20 mouse cellular contexts compared by ENCODE assay signal in genomic region chr15:101713731-101714130, GRCm38 (mm10). TPM values are rescaled to one million over a fixed set of nuclear protein-coding genes. Genes with fewer than 3 reads are reported as not detected.
A peak's percentile ranks its signal among the peaks of the same experiment; 100 is the strongest.
DNase-seq lines count a peak whose midpoint lies in the region; ATAC-seq and TF ChIP-seq lines count a peak whose summit lies in the region.
"Had no signal": no experiment of that assay in that cellular context is flagged by ENCODE, and none has a peak within 500 bp of the region (broad histone marks: within the 10 kb centered on the region; RNA-seq: fewer than 3 reads in every experiment).

No protein-coding gene starts in this region.

- no peak overlapping the region for H3K4me3 ChIP-seq in limb, embryonic 14.5 days (replicated peaks; ENCODE audit: low read length)
- H3K4me3 ChIP-seq in limb, embryonic 10.5 days: no peak overlapping the region
- H3K4me3 ChIP-seq in embryonic facial prominence, embryonic 15.5 days (replicated peaks): no peak overlapping the region
- no peak overlapping the region for H3K4me3 ChIP-seq in stomach, postnatal 0 days (ENCODE audit: low read depth, low read length)
- H3K4me3 ChIP-seq in intestine, postnatal 0 days (ENCODE audit: low read depth, low read length): no peak overlapping the region
- H3K4me3 ChIP-seq: heart, embryonic 13.5 days; hindbrain, embryonic 15.5 days had no signal

- H3K9ac ChIP-seq in limb, embryonic 14.5 days (ENCODE audit: low read depth, low read length, severe bottlenecking): no peak overlapping the region
- no peak overlapping the region for H3K9ac ChIP-seq in embryonic facial prominence, embryonic 15.5 days
- H3K9ac ChIP-seq in stomach, postnatal 0 days (ENCODE audit: low read length): no peak overlapping the region
- no peak overlapping the region for H3K9ac ChIP-seq in intestine, postnatal 0 days (ENCODE audit: low read depth, low read length)
- H3K9ac ChIP-seq: heart, embryonic 13.5 days; hindbrain, embryonic 15.5 days had no signal

- no peaks in the 10 kb centered on the region for H3K9me3 ChIP-seq in limb, embryonic 14.5 days (ENCODE audit: control insufficient read depth, low read length)
- H3K9me3 ChIP-seq in limb, embryonic 10.5 days (replicated peaks): no peaks in the 10 kb centered on the region
- no peaks in the 10 kb centered on the region for H3K9me3 ChIP-seq in embryonic facial prominence, embryonic 15.5 days (replicated peaks)
- no peaks in the 10 kb centered on the region for H3K9me3 ChIP-seq in stomach, postnatal 0 days (ENCODE audit: control insufficient read depth, low read length)
- no peaks in the 10 kb centered on the region for H3K9me3 ChIP-seq in intestine, postnatal 0 days (ENCODE audit: control insufficient read depth)
- H3K9me3 ChIP-seq: heart, embryonic 13.5 days; hindbrain, embryonic 15.5 days had no signal

- no peaks in the 10 kb centered on the region for H3K27me3 ChIP-seq in limb, embryonic 14.5 days (ENCODE audit: control insufficient read depth, insufficient read depth, low read length)
- no peaks in the 10 kb centered on the region for H3K27me3 ChIP-seq in limb, embryonic 10.5 days (ENCODE audit: low read depth, poor library complexity, severe bottlenecking)
- no peaks in the 10 kb centered on the region for H3K27me3 ChIP-seq in embryonic facial prominence, embryonic 15.5 days
- no peaks in the 10 kb centered on the region for H3K27me3 ChIP-seq in stomach, postnatal 0 days (ENCODE audit: control insufficient read depth, insufficient read depth, low read length)
- no peaks in the 10 kb centered on the region for H3K27me3 ChIP-seq in intestine, postnatal 0 days (replicated peaks; ENCODE audit: control insufficient read depth, insufficient read depth, low read length)
- H3K27me3 ChIP-seq: hindbrain, embryonic 15.5 days had no signal

- H3K36me3 ChIP-seq in limb, embryonic 14.5 days (ENCODE audit: control insufficient read depth, insufficient read depth, low read length): no peaks in the 10 kb centered on the region
- no peaks in the 10 kb centered on the region for H3K36me3 ChIP-seq in limb, embryonic 10.5 days
- H3K36me3 ChIP-seq in embryonic facial prominence, embryonic 15.5 days: no peaks in the 10 kb centered on the region
- H3K36me3 ChIP-seq in stomach, postnatal 0 days (ENCODE audit: control insufficient read depth, insufficient read depth, low read length): no peaks in the 10 kb centered on the region
- no peaks in the 10 kb centered on the region for H3K36me3 ChIP-seq in intestine, postnatal 0 days (ENCODE audit: control insufficient read depth, insufficient read depth)
- H3K36me3 ChIP-seq: heart, embryonic 13.5 days; hindbrain, embryonic 15.5 days had no signal

- peak; percentile 19; the same call in 1 of the 2 replicates for TF ChIP-seq CTCF in stomach, postnatal 0 days (IDR thresholded peaks at IDR 0.05; ENCODE audit: low read depth)
- TF ChIP-seq CTCF in intestine, postnatal 0 days (IDR thresholded peaks at IDR 0.05; ENCODE audit: low read depth): no peak

- no peak for TF ChIP-seq POLR2A in limb, embryonic 14.5 days (IDR thresholded peaks at IDR 0.05; ENCODE audit: borderline replicate concordance, extremely low read depth, insufficient read depth, insufficient read length)

- peak; percentile 4 for DNase-seq in cerebellum, adult 8-10 months
- DNase-seq in cerebellum, adult 11 months: no peak
- peak; percentile 3 for DNase-seq in limb, embryonic 14.5 days (ENCODE audit: low spot score)
- DNase-seq in limb, embryonic 10.5 days (ENCODE audit: low spot score): no peak
- peak; percentile 54 for DNase-seq in stomach, postnatal 0 days (ENCODE audit: low spot score)
- DNase-seq in kidney, adult 11 months: no peak
- DNase-seq: adrenal gland, postnatal 14 days; cerebellum, adult 9-11 months; gastrocnemius, postnatal 36 days; heart, adult 11 months; heart, postnatal 36 days had no signal

- 52% methylated on average over 8 of the region's 8 CpGs for WGBS in limb, embryonic 14.5 days
- WGBS in limb, embryonic 10.5 days: 83% methylated on average over 8 of the region's 8 CpGs
- WGBS in embryonic facial prominence, embryonic 15.5 days: 65% methylated on average over 8 of the region's 8 CpGs
- WGBS in stomach, postnatal 0 days: 49% methylated on average over 8 of the region's 8 CpGs
- WGBS in intestine, postnatal 0 days: 51% methylated on average over 8 of the region's 8 CpGs

- no peaks in the 10 kb centered on the region for H3K4me1 ChIP-seq in limb, embryonic 14.5 days (ENCODE audit: control insufficient read depth, insufficient read depth, low read length)
- peaks cover 8% of the 10 kb centered on the region for H3K4me1 ChIP-seq in limb, embryonic 10.5 days
- H3K4me1 ChIP-seq in embryonic facial prominence, embryonic 15.5 days: peaks cover 32% of the 10 kb centered on the region
- no peaks in the 10 kb centered on the region for H3K4me1 ChIP-seq in stomach, postnatal 0 days (replicated peaks; ENCODE audit: control insufficient read depth, insufficient read depth)
- H3K4me1 ChIP-seq in intestine, postnatal 0 days (replicated peaks; ENCODE audit: control insufficient read depth, insufficient read depth, low read length): no peaks in the 10 kb centered on the region
- H3K4me1 ChIP-seq: heart, embryonic 13.5 days; hindbrain, embryonic 15.5 days had no signal

- no peak for ATAC-seq in limb, embryonic 14.5 days (ENCODE audit: low FRiP score, low read depth)
- ATAC-seq in embryonic facial prominence, embryonic 15.5 days (ENCODE audit: insufficient number of reproducible peaks, low FRiP score, low TSS enrichment, low read depth): no peak
- peak; percentile 71 for ATAC-seq in stomach, postnatal 0 days (ENCODE audit: low FRiP score, low TSS enrichment)
- no peak for ATAC-seq in intestine, postnatal 0 days
- ATAC-seq: forebrain, embryonic 14.5 days had no signal

- no peak for TF ChIP-seq EP300 in stomach, postnatal 0 days (optimal IDR thresholded peaks at IDR 0.05)

- no peak overlapping the region for H3K4me2 ChIP-seq in limb, embryonic 14.5 days (replicated peaks; ENCODE audit: low read depth, low read length, severe bottlenecking)
- peak overlapping the region; percentile 29; the same call in 1 of the 2 replicates for H3K4me2 ChIP-seq in embryonic facial prominence, embryonic 15.5 days (replicated peaks)
- no peak overlapping the region for H3K4me2 ChIP-seq in stomach, postnatal 0 days (replicated peaks; ENCODE audit: low read depth)
- H3K4me2 ChIP-seq in intestine, postnatal 0 days (replicated peaks; ENCODE audit: low read depth): no peak overlapping the region
- H3K4me2 ChIP-seq: heart, embryonic 13.5 days; hindbrain, embryonic 15.5 days had no signal

- H3K27ac ChIP-seq in limb, embryonic 14.5 days (replicated peaks; ENCODE audit: low read depth, low read length): 0 out of 2 replicates have a peak overlapping the region, but pooled peaks have one; percentile 9
- no peak overlapping the region; the same call in 1 of the 2 replicates for H3K27ac ChIP-seq in limb, embryonic 10.5 days
- peak overlapping the region; percentile 76 for H3K27ac ChIP-seq in embryonic facial prominence, embryonic 15.5 days (replicated peaks)
- peak overlapping the region; percentile 76 for H3K27ac ChIP-seq in stomach, postnatal 0 days (replicated peaks)
- H3K27ac ChIP-seq in intestine, postnatal 0 days (ENCODE audit: low read depth, low read length): no peak overlapping the region
- H3K27ac ChIP-seq: heart, embryonic 13.5 days; hindbrain, embryonic 15.5 days had no signal

RNA-seq across cellular contexts. Expression of gene Krt5, which starts 1.0 kb away (rescaled TPM):
- polyA plus RNA-seq in limb, embryonic 14.5 days (2012; rRNA removed): 322 and 422 TPM in 2 replicates
- 204 and 215 TPM in 2 replicates for polyA plus RNA-seq in limb, embryonic 14.5 days (2014; fragmentation: Nextera tagmentation; extraction: Ambion mirVana)
- polyA plus RNA-seq in limb, embryonic 10.5 days (2016; fragmentation: Nextera tagmentation; extraction: Ambion mirVana): 19.1 and 40.4 TPM in 2 replicates
- 867 and 987 TPM in 2 replicates for polyA plus RNA-seq in embryonic facial prominence, embryonic 15.5 days (2015; fragmentation: Nextera tagmentation; extraction: Ambion mirVana)
- 504 and 557 TPM in 2 replicates for polyA plus RNA-seq in stomach, postnatal 0 days (2015; fragmentation: Nextera tagmentation; extraction: Ambion mirVana)
- polyA plus RNA-seq in intestine, postnatal 0 days (2015; fragmentation: Nextera tagmentation; extraction: Ambion mirVana): 0.08 TPM in 1 of 2 replicates, not detected in the other
- polyA plus RNA-seq: forebrain, embryonic 14.5 days; heart, postnatal 0 days had no signal

RNA-seq across cellular contexts. Expression of gene Krt6a, which starts 19.6 kb away (rescaled TPM):
- polyA plus RNA-seq in limb, embryonic 14.5 days (2012; rRNA removed): 5.0 and 8.0 TPM in 2 replicates
- polyA plus RNA-seq in limb, embryonic 14.5 days (2014; fragmentation: Nextera tagmentation; extraction: Ambion mirVana): 14.0 and 26.5 TPM in 2 replicates
- polyA plus RNA-seq in limb, embryonic 10.5 days (2016; fragmentation: Nextera tagmentation; extraction: Ambion mirVana): 0.13 TPM in 1 of 2 replicates, not detected in the other
- 310 and 324 TPM in 2 replicates for polyA plus RNA-seq in embryonic facial prominence, embryonic 15.5 days (2015; fragmentation: Nextera tagmentation; extraction: Ambion mirVana)
- polyA plus RNA-seq in stomach, postnatal 0 days (2015; fragmentation: Nextera tagmentation; extraction: Ambion mirVana): 30.7 and 42.9 TPM in 2 replicates
- polyA plus RNA-seq in intestine, postnatal 0 days (2015; fragmentation: Nextera tagmentation; extraction: Ambion mirVana): 0.25 TPM in 2 replicates
- polyA plus RNA-seq: C2C12; forebrain, embryonic 14.5 days; heart, embryonic 13.5 days; heart, postnatal 0 days; hindbrain, embryonic 11.5 days had no signal

RNA-seq across cellular contexts. Expression of gene Krt71, which starts 29.2 kb away (rescaled TPM):
- polyA plus RNA-seq in limb, embryonic 14.5 days (2012; rRNA removed): 0.03 and 0.04 TPM in 2 replicates
- not detected in 2 replicates for polyA plus RNA-seq in limb, embryonic 14.5 days (2014; fragmentation: Nextera tagmentation; extraction: Ambion mirVana)
- polyA plus RNA-seq in limb, embryonic 10.5 days (2016; fragmentation: Nextera tagmentation; extraction: Ambion mirVana): not detected in 2 replicates
- polyA plus RNA-seq in embryonic facial prominence, embryonic 15.5 days (2015; fragmentation: Nextera tagmentation; extraction: Ambion mirVana): 101 and 197 TPM in 2 replicates
- not detected in 2 replicates for polyA plus RNA-seq in stomach, postnatal 0 days (2015; fragmentation: Nextera tagmentation; extraction: Ambion mirVana)
- polyA plus RNA-seq in intestine, postnatal 0 days (2015; fragmentation: Nextera tagmentation; extraction: Ambion mirVana): not detected in 2 replicates
- polyA plus RNA-seq: C2C12; embryonic facial prominence, embryonic 11.5 days; forebrain, embryonic 14.5 days; heart, embryonic 13.5 days; heart, postnatal 0 days; hindbrain, embryonic 11.5 days had no signal

RNA-seq across cellular contexts. Expression of gene Krt6b, which starts 33.6 kb away (rescaled TPM):
- not detected in 2 replicates for polyA plus RNA-seq in limb, embryonic 14.5 days (2012; rRNA removed)
- not detected in 2 replicates for polyA plus RNA-seq in limb, embryonic 14.5 days (2014; fragmentation: Nextera tagmentation; extraction: Ambion mirVana)
- polyA plus RNA-seq in limb, embryonic 10.5 days (2016; fragmentation: Nextera tagmentation; extraction: Ambion mirVana): not detected in 2 replicates
- 8.2 and 9.1 TPM in 2 replicates for polyA plus RNA-seq in embryonic facial prominence, embryonic 15.5 days (2015; fragmentation: Nextera tagmentation; extraction: Ambion mirVana)
- polyA plus RNA-seq in stomach, postnatal 0 days (2015; fragmentation: Nextera tagmentation; extraction: Ambion mirVana): 3.3 and 4.7 TPM in 2 replicates
- polyA plus RNA-seq in intestine, postnatal 0 days (2015; fragmentation: Nextera tagmentation; extraction: Ambion mirVana): 0.34 TPM in 1 of 2 replicates, not detected in the other
- polyA plus RNA-seq: C2C12; embryonic facial prominence, embryonic 11.5 days; forebrain, embryonic 14.5 days; heart, embryonic 13.5 days; hindbrain, embryonic 11.5 days; hindbrain, embryonic 15.5 days had no signal

Comparison
In these comparisons a context has a peak if more than half of its experiments do, and no peak if none do; other contexts are left out.
1. DNase-seq: peak in cerebellum, adult 8-10 months (single experiment), limb, embryonic 14.5 days (single experiment) and stomach, postnatal 0 days (single experiment); none in cerebellum, adult 11 months (single experiment), limb, embryonic 10.5 days (single experiment) and kidney, adult 11 months (single experiment).
2. H3K27ac ChIP-seq: peak in limb, embryonic 14.5 days (single experiment), embryonic facial prominence, embryonic 15.5 days (single experiment) and stomach, postnatal 0 days (single experiment); none in limb, embryonic 10.5 days (single experiment) and intestine, postnatal 0 days (single experiment).
3. RNA of gene Krt5, which starts 1.0 kb away (polyA plus RNA-seq): 867 to 987 TPM in embryonic facial prominence, embryonic 15.5 days, 504 to 557 TPM in stomach, postnatal 0 days, 204 to 422 TPM in limb, embryonic 14.5 days and 19.1 to 40.4 TPM in limb, embryonic 10.5 days; 0.08 TPM in intestine, postnatal 0 days; every median in the first group is over 10 times any median in the second.
4. RNA of gene Krt71, which starts 29.2 kb away (polyA plus RNA-seq): 101 to 197 TPM in embryonic facial prominence, embryonic 15.5 days; 0.03 to 0.04 TPM in limb, embryonic 14.5 days, not detected in limb, embryonic 10.5 days, not detected in stomach, postnatal 0 days and not detected in intestine, postnatal 0 days; every median in the first group is over 10 times any median in the second.